Mouse (Mus musculus) midbrain, embryonic 11.5 days (tissue): ENCODE data around the gene Pop7. TPM values are rescaled to one million over a fixed set of nuclear protein-coding genes. Genes with fewer than 3 reads are reported as not detected.

ENCODE experiments used
- ATAC-seq: fragments of 200-750 bp; cut with Nextera tagmentation; 2 replicates; pipeline ENCODE4 v1.8.0; 2017; ENCODE audit warnings: moderate TSS enrichment, moderate library complexity; ENCODE audit not compliant: low FRiP score
- DNase-seq: peaks from one replicate; pipeline ENCODE4 v3.0.0; 2015; ENCODE audit warnings: low spot score; ENCODE audit errors: missing footprints
- H3K27ac ChIP-seq: fragments of 300-500 bp; sonication (generic); 2 replicates; pipeline ENCODE4 v1.5.1; 2014; ENCODE audit warnings: low read depth, low read length
- H3K27me3 ChIP-seq: fragments of 300-500 bp; sonication (generic); 2 replicates; pipeline ENCODE4 v1.6.1; 2014; ENCODE audit warnings: mild to moderate bottlenecking, low read length, moderate library complexity, mixed read lengths; ENCODE audit not compliant: control insufficient read depth, insufficient read depth
- H3K36me3 ChIP-seq: fragments of 300-500 bp; sonication (generic); 2 replicates; pipeline ENCODE4 v1.6.1; 2014; ENCODE audit warnings: mild to moderate bottlenecking, low read length, moderate library complexity, mixed read lengths; ENCODE audit not compliant: control insufficient read depth, insufficient read depth
- H3K4me1 ChIP-seq: fragments of 300-500 bp; sonication (generic); 2 replicates; pipeline ENCODE4 v1.6.1; 2014; ENCODE audit warnings: low read length; ENCODE audit not compliant: control insufficient read depth, insufficient read depth
- H3K4me2 ChIP-seq: fragments of 300-500 bp; sonication (generic); 2 replicates; pipeline ENCODE4 v1.6.1; 2014; ENCODE audit warnings: mild to moderate bottlenecking, moderate library complexity
- H3K4me3 ChIP-seq: fragments of 300-500 bp; sonication (generic); 2 replicates; pipeline ENCODE4 v1.5.1; 2014; ENCODE audit warnings: low read depth, low read length
- H3K9ac ChIP-seq: fragments of 300-500 bp; sonication (generic); 2 replicates; pipeline ENCODE4 v1.6.1; 2014; ENCODE audit warnings: low read length
- H3K9me3 ChIP-seq: fragments of 300-500 bp; sonication (generic); 2 replicates; pipeline ENCODE4 v1.6.1; 2016; ENCODE audit warnings: low read length; ENCODE audit not compliant: control insufficient read depth
- WGBS: fragments of 180-500 bp; shearing (Covaris S2); extraction: QIAGEN DNeasy Blood & Tissue Kit; methylation state at CpG from one replicate; pipeline ENCODE4 v1.1.7; 2014; 5-methylcytosine and 5-hydroxymethylcytosine counted together
- polyA plus RNA-seq: library from polyadenylated mRNA; unstranded; fragments of >200 nt; fragmentation: Nextera tagmentation; extraction: Ambion mirVana; gene quantifications from 2 replicates; pipeline ENCODE4 v1.2.1, GENCODE M21; 2014

Pop7 gene
- polyA plus RNA-seq, 1 experiment from 2014 or later, result 54.8 TPM

- Histone ChIP-seq H3K27me3 (no peaks in the 10 kb centered on the region), H3K27ac (no peak overlapping the region), H3K4me3 (peak overlapping the region; percentile 42), H3K9ac (peak overlapping the region; percentile 66), H3K36me3 (no peaks in the 10 kb centered on the region), H3K4me2 (peak overlapping the region; percentile 84), H3K9me3 (no peaks in the 10 kb centered on the region), H3K4me1 (peaks cover 19% of the 10 kb centered on the region)
- DNase-seq, result peak; percentile 94
- 3% methylated on average over 30 of the region's 30 CpGs for WGBS
- ATAC-seq, result peak; percentile 51; the same call in 1 of the 2 replicates
Observed at GRCm38 (mm10) chr5:137485071-137485850, 17.1 kb downstream of the Pop7 start.

GRCm38 (mm10) chr5:137481897-137482296 lies 20.4 kb downstream of the Pop7 start:
- Histone ChIP-seq H3K36me3 (no peaks in the 10 kb centered on the region), H3K27me3 (no peaks in the 10 kb centered on the region), H3K27ac (no peak overlapping the region), H3K4me1 (peaks cover 19% of the 10 kb centered on the region), H3K9ac (no peak overlapping the region), H3K4me3 (no peak overlapping the region), H3K4me2 (no peak overlapping the region), H3K9me3 (no peaks in the 10 kb centered on the region)
- ATAC-seq, result no peak
- no peak for DNase-seq
- 11% methylated on average over 8 of the region's 8 CpGs for WGBS

GRCm38 (mm10) chr5:137481138-137481537 lies 21.2 kb downstream of the Pop7 start:
- Histone ChIP-seq H3K27me3 (no peaks in the 10 kb centered on the region), H3K36me3 (no peaks in the 10 kb centered on the region), H3K4me2 (no peak overlapping the region), H3K4me3 (no peak overlapping the region), H3K4me1 (peaks cover 18% of the 10 kb centered on the region), H3K9me3 (no peaks in the 10 kb centered on the region), H3K27ac (no peak overlapping the region), H3K9ac (no peak overlapping the region)
- peak; percentile 99 for DNase-seq
- no peak for ATAC-seq

- H3K4me2 ChIP-seq, result no peak within 1 kb of the TSS
- peaks cover 3% of the 10 kb centered on the region for H3K4me1 ChIP-seq
- 88% methylated on average over 5 of the region's 5 CpGs for WGBS
- DNase-seq, result no peak
- no peaks in the 10 kb centered on the region for H3K9me3 ChIP-seq
- no peak for ATAC-seq
- H3K27ac ChIP-seq, result no peak within 1 kb of the TSS
- H3K36me3 ChIP-seq, result no peaks in the 10 kb centered on the region
- no peak within 1 kb of the TSS for H3K9ac ChIP-seq
- no peaks in the 10 kb centered on the region for H3K27me3 ChIP-seq
- no peak within 1 kb of the TSS for H3K4me3 ChIP-seq
Observed at GRCm38 (mm10) chr5:137476964-137477363, 25.4 kb downstream of the Pop7 start, which contains the start of gene Zan. Gene Zan (minus strand): TSS chr5:137477064.

- no peaks in the 10 kb centered on the region for H3K9me3 ChIP-seq
- H3K4me3 ChIP-seq, result no peak overlapping the region
- H3K27me3 ChIP-seq, result no peaks in the 10 kb centered on the region
- DNase-seq, result no peak
- H3K9ac ChIP-seq, result no peak overlapping the region
- ATAC-seq, result no peak
- H3K4me2 ChIP-seq, result no peak overlapping the region
- no peaks in the 10 kb centered on the region for H3K36me3 ChIP-seq
- no peaks in the 10 kb centered on the region for H3K4me1 ChIP-seq
- no peak overlapping the region for H3K27ac ChIP-seq
- 15% methylated on average over 2 of the region's 2 CpGs for WGBS
Observed at GRCm38 (mm10) chr5:137474351-137474750, 28.0 kb downstream of the Pop7 start.

GRCm38 (mm10) chr5:137472252-137472904 lies 29.9 kb downstream of the Pop7 start:
- ATAC-seq (no peak), DNase-seq (no peak)
- Histone ChIP-seq H3K4me1 (no peaks in the 10 kb centered on the region), H3K36me3 (no peaks in the 10 kb centered on the region), H3K4me2 (no peak overlapping the region), H3K9me3 (no peaks in the 10 kb centered on the region), H3K27ac (no peak overlapping the region), H3K9ac (no peak overlapping the region), H3K27me3 (no peaks in the 10 kb centered on the region), H3K4me3 (no peak overlapping the region)
- 63% methylated on average over 5 of the region's 5 CpGs for WGBS

GRCm38 (mm10) chr5:137466946-137467345 lies 35.4 kb downstream of the Pop7 start:
- no peak overlapping the region for H3K4me3 ChIP-seq
- H3K9ac ChIP-seq, result no peak overlapping the region
- no peaks in the 10 kb centered on the region for H3K36me3 ChIP-seq
- 94% methylated on average over 6 of the region's 6 CpGs for WGBS
- DNase-seq (no peak), ATAC-seq (no peak)
- H3K9me3 ChIP-seq, result no peaks in the 10 kb centered on the region
- H3K4me2 ChIP-seq, result no peak overlapping the region
- H3K27ac ChIP-seq, result no peak overlapping the region
- no peaks in the 10 kb centered on the region for H3K4me1 ChIP-seq
- H3K27me3 ChIP-seq, result no peaks in the 10 kb centered on the region

- H3K27ac ChIP-seq, result no peak overlapping the region
- H3K4me2 ChIP-seq, result no peak overlapping the region
- H3K9me3 ChIP-seq, result no peaks in the 10 kb centered on the region
- WGBS, result 58% methylated on average over 3 of the region's 3 CpGs
- no peak for ATAC-seq
- H3K9ac ChIP-seq, result no peak overlapping the region
- DNase-seq, result no peak
- H3K4me3 ChIP-seq, result no peak overlapping the region
- H3K27me3 ChIP-seq, result no peaks in the 10 kb centered on the region
- no peaks in the 10 kb centered on the region for H3K36me3 ChIP-seq
- no peaks in the 10 kb centered on the region for H3K4me1 ChIP-seq
Observed at GRCm38 (mm10) chr5:137465049-137465448, 37.3 kb downstream of the Pop7 start.

GRCm38 (mm10) chr5:137455866-137456591 lies 46.3 kb downstream of the Pop7 start:
- 81% methylated on average over 7 of the region's 7 CpGs for WGBS
- Histone ChIP-seq H3K4me2 (no peak overlapping the region), H3K9me3 (no peaks in the 10 kb centered on the region)

More at GRCm38 (mm10) chr5:137455866-137456591, 46.3 kb downstream of the Pop7 start:
- Histone ChIP-seq H3K27me3 (no peaks in the 10 kb centered on the region), H3K4me3 (no peak overlapping the region), H3K4me1 (no peaks in the 10 kb centered on the region), H3K9ac (no peak overlapping the region), H3K27ac (no peak overlapping the region), H3K36me3 (no peaks in the 10 kb centered on the region)
- DNase-seq, result no peak
- ATAC-seq, result no peak
